Mouse (Mus musculus): ENCODE data around the gene Fbln5. TPM values are rescaled to one million over a fixed set of nuclear protein-coding genes. Genes with fewer than 3 reads are reported as not detected.
A peak's percentile ranks its signal among the peaks of the same experiment; 100 is the strongest.

Gene Fbln5
- polyA plus RNA-seq, 1 experiment from 2014 or later, result 31.2 TPM

GRCm38 (mm10) chr12:101740486-101740885 is 78.4 kb downstream of the Fbln5 start:
- Histone ChIP-seq H3K4me3 (ENCODE audit: low read depth, low read length) (no peak overlapping the region), H3K9ac (replicated peaks; ENCODE audit: low read length) (no peak overlapping the region), H3K27ac (replicated peaks; ENCODE audit: low read depth, low read length) (no peak overlapping the region), H3K36me3 (replicated peaks; ENCODE audit: control insufficient read depth, insufficient read depth, low read depth, low read length) (no peaks in the 10 kb centered on the region), H3K4me2 (ENCODE audit: low read depth, low read length) (no peak overlapping the region), H3K4me1 (ENCODE audit: control insufficient read depth, insufficient read depth, low read length) (no peaks in the 10 kb centered on the region), H3K9me3 (replicated peaks; ENCODE audit: control insufficient read depth, low read length) (no peaks in the 10 kb centered on the region), H3K27me3 (ENCODE audit: control insufficient read depth, insufficient read depth, low read length) (no peaks in the 10 kb centered on the region)
- no peak for DNase-seq (ENCODE audit: low spot score)
- WGBS, result 61% methylated on average over 2 of the region's 2 CpGs
- no peak for ATAC-seq (replicated peaks; ENCODE audit: insufficient number of reproducible peaks, low FRiP score, low TSS enrichment, low read depth)

GRCm38 (mm10) chr12:101740045-101740444 is 78.8 kb downstream of the Fbln5 start:
- no peaks in the 10 kb centered on the region for H3K4me1 ChIP-seq (ENCODE audit: control insufficient read depth, insufficient read depth, low read length)
- no peak for ATAC-seq (replicated peaks; ENCODE audit: insufficient number of reproducible peaks, low FRiP score, low TSS enrichment, low read depth)
- H3K27ac ChIP-seq (replicated peaks; ENCODE audit: low read depth, low read length), result no peak overlapping the region
- H3K36me3 ChIP-seq (replicated peaks; ENCODE audit: control insufficient read depth, insufficient read depth, low read depth, low read length), result no peaks in the 10 kb centered on the region
- no peaks in the 10 kb centered on the region for H3K27me3 ChIP-seq (ENCODE audit: control insufficient read depth, insufficient read depth, low read length)
- no peak for DNase-seq (ENCODE audit: low spot score)
- 15% methylated on average over 2 of the region's 2 CpGs for WGBS
- H3K9ac ChIP-seq (replicated peaks; ENCODE audit: low read length), result no peak overlapping the region
- H3K4me3 ChIP-seq (ENCODE audit: low read depth, low read length), result no peak overlapping the region
- H3K9me3 ChIP-seq (replicated peaks; ENCODE audit: control insufficient read depth, low read length), result no peaks in the 10 kb centered on the region
- H3K4me2 ChIP-seq (ENCODE audit: low read depth, low read length), result no peak overlapping the region

GRCm38 (mm10) chr12:101718755-101719150 is 100.1 kb downstream of the Fbln5 start:
- WGBS, result 2% methylated on average over 9 of the region's 9 CpGs

GRCm38 (mm10) chr12:101718054-101718754 is 100.7 kb downstream of the Fbln5 start, which contains the start of gene Tc2n:
Gene Tc2n, minus strand, starts transcription at chr12:101718523.
- peak within 1 kb of the TSS; percentile 60 for H3K4me3 ChIP-seq (ENCODE audit: low read depth, low read length)
- no peak within 1 kb of the TSS for H3K27ac ChIP-seq (replicated peaks; ENCODE audit: low read depth, low read length)
- H3K9ac ChIP-seq (replicated peaks; ENCODE audit: low read length), result peak within 1 kb of the TSS; percentile 52
- no peaks in the 10 kb centered on the region for H3K36me3 ChIP-seq (replicated peaks; ENCODE audit: control insufficient read depth, insufficient read depth, low read depth, low read length)
- WGBS, result under 1% methylated on average over 72 of the region's 75 CpGs
- H3K4me2 ChIP-seq (ENCODE audit: low read depth, low read length), result peak within 1 kb of the TSS; percentile 94
- no peaks in the 10 kb centered on the region for H3K4me1 ChIP-seq (ENCODE audit: control insufficient read depth, insufficient read depth, low read length)
- no peaks in the 10 kb centered on the region for H3K9me3 ChIP-seq (replicated peaks; ENCODE audit: control insufficient read depth, low read length)
- ATAC-seq (replicated peaks; ENCODE audit: insufficient number of reproducible peaks, low FRiP score, low TSS enrichment, low read depth) (peak; percentile 97), DNase-seq (ENCODE audit: low spot score) (peak; percentile 84)
- H3K27me3 ChIP-seq (ENCODE audit: control insufficient read depth, insufficient read depth, low read length), result peaks cover 4% of the 10 kb centered on the region; the same call in 1 of the 2 replicates

More at GRCm38 (mm10) chr12:101718755-101719150, 100.1 kb downstream of the Fbln5 start:
- peaks cover 4% of the 10 kb centered on the region; the same call in 1 of the 2 replicates for H3K27me3 ChIP-seq (ENCODE audit: control insufficient read depth, insufficient read depth, low read length)
- no peak overlapping the region for H3K27ac ChIP-seq (replicated peaks; ENCODE audit: low read depth, low read length)
- no peaks in the 10 kb centered on the region for H3K9me3 ChIP-seq (replicated peaks; ENCODE audit: control insufficient read depth, low read length)
- H3K4me2 ChIP-seq (ENCODE audit: low read depth, low read length), result peak overlapping the region; percentile 94
- ATAC-seq (replicated peaks; ENCODE audit: insufficient number of reproducible peaks, low FRiP score, low TSS enrichment, low read depth) (peak; percentile 84), DNase-seq (ENCODE audit: low spot score) (peak; percentile 65)
- H3K36me3 ChIP-seq (replicated peaks; ENCODE audit: control insufficient read depth, insufficient read depth, low read depth, low read length), result no peaks in the 10 kb centered on the region
- H3K9ac ChIP-seq (replicated peaks; ENCODE audit: low read length), result no peak overlapping the region
- no peaks in the 10 kb centered on the region for H3K4me1 ChIP-seq (ENCODE audit: control insufficient read depth, insufficient read depth, low read length)
- peak overlapping the region; percentile 60 for H3K4me3 ChIP-seq (ENCODE audit: low read depth, low read length)

GRCm38 (mm10) chr12:101699176-101699575 is 119.7 kb downstream of the Fbln5 start:
- H3K36me3 ChIP-seq (replicated peaks; ENCODE audit: control insufficient read depth, insufficient read depth, low read depth, low read length), result no peaks in the 10 kb centered on the region
- H3K4me2 ChIP-seq (ENCODE audit: low read depth, low read length), result no peak overlapping the region
- 85% methylated on average over 3 of the region's 3 CpGs for WGBS
- DNase-seq (ENCODE audit: low spot score) (no peak), ATAC-seq (replicated peaks; ENCODE audit: insufficient number of reproducible peaks, low FRiP score, low TSS enrichment, low read depth) (no peak)
- H3K4me3 ChIP-seq (ENCODE audit: low read depth, low read length), result no peak overlapping the region
- H3K4me1 ChIP-seq (ENCODE audit: control insufficient read depth, insufficient read depth, low read length), result no peaks in the 10 kb centered on the region
- H3K9ac ChIP-seq (replicated peaks; ENCODE audit: low read length), result no peak overlapping the region
- H3K27ac ChIP-seq (replicated peaks; ENCODE audit: low read depth, low read length), result no peak overlapping the region
- H3K27me3 ChIP-seq (ENCODE audit: control insufficient read depth, insufficient read depth, low read length), result no peaks in the 10 kb centered on the region
- no peaks in the 10 kb centered on the region for H3K9me3 ChIP-seq (replicated peaks; ENCODE audit: control insufficient read depth, low read length)

Other genes starting within 250 kb of the Fbln5 start
- gene Tc2n, start 100.5 kb downstream of the Fbln5 start, polyA plus RNA-seq (2014; fragmentation: Nextera tagmentation; extraction: Ambion mirVana), result 0.36 and 0.65 TPM in 2 replicates
- 10.8 and 14.2 TPM in 2 replicates for gene Trip11, start 94.2 kb upstream of the Fbln5 start, polyA plus RNA-seq (2014; fragmentation: Nextera tagmentation; extraction: Ambion mirVana)
- gene Atxn3, start 139.2 kb upstream of the Fbln5 start, polyA plus RNA-seq (2014; fragmentation: Nextera tagmentation; extraction: Ambion mirVana), result 13.1 and 14.1 TPM in 2 replicates
- 42.5 and 46.5 TPM in 2 replicates for gene Cpsf2, start 156.9 kb upstream of the Fbln5 start, polyA plus RNA-seq (2014; fragmentation: Nextera tagmentation; extraction: Ambion mirVana)